Mouse (Mus musculus) liver, embryonic 11.5 days (tissue): ENCODE data around the gene Rint1. TPM values are rescaled to one million over a fixed set of nuclear protein-coding genes. Genes with fewer than 3 reads are reported as not detected.

Experiments
- ATAC-seq: fragments of 200-750 bp; cut with Nextera tagmentation; replicated peaks from 2 replicates; pipeline ENCODE4 v1.8.0; 2017; ENCODE audit warnings: moderate number of reproducible peaks, mild to moderate bottlenecking, moderate TSS enrichment, moderate library complexity; ENCODE audit not compliant: low FRiP score
- DNase-seq: peaks from one replicate; pipeline ENCODE4 v3.0.0-alpha.2; 2017; ENCODE audit warnings: low spot score
- H3K27ac ChIP-seq: fragments of 300-500 bp; sonication (generic); 2 replicates; pipeline ENCODE4 v1.5.1; 2014; ENCODE audit warnings: mild to moderate bottlenecking, low read depth, low read length, control low read depth
- H3K27me3 ChIP-seq: fragments of 300-500 bp; sonication (generic); replicated peaks from 2 replicates; pipeline ENCODE4 v1.6.1; 2014; ENCODE audit warnings: low read length, mixed read lengths; ENCODE audit not compliant: control insufficient read depth, insufficient read depth
- H3K36me3 ChIP-seq: fragments of 300-500 bp; sonication (generic); 2 replicates; pipeline ENCODE4 v1.6.1; 2014; ENCODE audit warnings: mild to moderate bottlenecking, low read length, moderate library complexity, mixed read lengths; ENCODE audit not compliant: control insufficient read depth, insufficient read depth
- H3K4me1 ChIP-seq: fragments of 300-500 bp; sonication (generic); replicated peaks from 2 replicates; pipeline ENCODE4 v1.6.1; 2014; ENCODE audit warnings: low read length, mixed read lengths; ENCODE audit not compliant: control insufficient read depth, insufficient read depth
- H3K4me2 ChIP-seq: fragments of 300-500 bp; sonication (generic); 2 replicates; pipeline ENCODE4 v1.6.1; 2014; ENCODE audit warnings: mild to moderate bottlenecking, control low read depth, moderate library complexity
- H3K4me3 ChIP-seq: fragments of 300-500 bp; sonication (generic); 2 replicates; pipeline ENCODE4 v1.5.1; 2014; ENCODE audit warnings: low read depth, low read length, control low read depth
- H3K9ac ChIP-seq: fragments of 300-500 bp; sonication (generic); 2 replicates; pipeline ENCODE4 v1.6.1; 2014; ENCODE audit warnings: low read depth, low read length, control low read depth
- H3K9me3 ChIP-seq: fragments of 300-500 bp; sonication (generic); 2 replicates; pipeline ENCODE4 v1.6.1; 2016; ENCODE audit warnings: low read length, inconsistent platforms, mixed read lengths; ENCODE audit not compliant: control insufficient read depth
- WGBS: fragments of 180-500 bp; shearing (Covaris S2); extraction: QIAGEN DNeasy Blood & Tissue Kit; methylation state at CpG from one replicate; pipeline ENCODE4 v1.1.7; 2014; 5-methylcytosine and 5-hydroxymethylcytosine counted together
- polyA plus RNA-seq: library from polyadenylated mRNA; unstranded; fragments of >200 nt; fragmentation: Nextera tagmentation; extraction: Ambion mirVana; gene quantifications from 2 replicates; pipeline ENCODE4 v1.2.1, GENCODE M21; 2014

Gene Rint1
- polyA plus RNA-seq, 1 experiment from 2014 or later, result 41.1 TPM

GRCm38 (mm10) chr5:23771105-23771504 is 16.4 kb upstream of the Rint1 start:
- peak overlapping the region; percentile 25 for H3K4me2 ChIP-seq
- no peak overlapping the region for H3K4me3 ChIP-seq
- DNase-seq (no peak), ATAC-seq (peak; percentile 96)
- H3K27ac ChIP-seq, result peak overlapping the region; percentile 62; the same call in 1 of the 2 replicates
- peaks cover 30% of the 10 kb centered on the region; the same call in 1 of the 2 replicates for H3K36me3 ChIP-seq
- peaks cover 3% of the 10 kb centered on the region; the same call in 1 of the 2 replicates for H3K4me1 ChIP-seq
- H3K9me3 ChIP-seq, result no peaks in the 10 kb centered on the region
- H3K27me3 ChIP-seq, result no peaks in the 10 kb centered on the region
- H3K9ac ChIP-seq, result no peak overlapping the region
- 42% methylated on average over 8 of the region's 8 CpGs for WGBS

GRCm38 (mm10) chr5:23774186-23774585 is 13.3 kb upstream of the Rint1 start:
- Histone ChIP-seq H3K9me3 (no peaks in the 10 kb centered on the region), H3K4me1 (peaks cover 3% of the 10 kb centered on the region; the same call in 1 of the 2 replicates), H3K27ac (no peak overlapping the region), H3K9ac (no peak overlapping the region), H3K27me3 (no peaks in the 10 kb centered on the region), H3K36me3 (peaks cover 24% of the 10 kb centered on the region; the same call in 1 of the 2 replicates), H3K4me3 (no peak overlapping the region), H3K4me2 (no peak overlapping the region)
- ATAC-seq (no peak), DNase-seq (no peak)
- 76% methylated on average over 6 of the region's 6 CpGs for WGBS

GRCm38 (mm10) chr5:23780516-23780915 is 7.0 kb upstream of the Rint1 start:
- H3K4me3 ChIP-seq, result no peak overlapping the region
- WGBS, result 75% methylated on average over 4 of the region's 4 CpGs
- H3K36me3 ChIP-seq, result peaks cover 5% of the 10 kb centered on the region; the same call in 1 of the 2 replicates
- no peaks in the 10 kb centered on the region for H3K27me3 ChIP-seq
- no peak overlapping the region for H3K9ac ChIP-seq
- H3K4me2 ChIP-seq, result no peak overlapping the region
- no peak for DNase-seq
- no peaks in the 10 kb centered on the region for H3K9me3 ChIP-seq
- no peak for ATAC-seq
- H3K4me1 ChIP-seq, result peaks cover 9% of the 10 kb centered on the region
- H3K27ac ChIP-seq, result no peak overlapping the region

GRCm38 (mm10) chr5:23781172-23781571 is 6.3 kb upstream of the Rint1 start:
- H3K9ac ChIP-seq, result peak overlapping the region; percentile 26
- no peak overlapping the region for H3K27ac ChIP-seq
- no peaks in the 10 kb centered on the region for H3K9me3 ChIP-seq
- no peaks in the 10 kb centered on the region for H3K27me3 ChIP-seq
- peaks cover 3% of the 10 kb centered on the region; the same call in 1 of the 2 replicates for H3K36me3 ChIP-seq
- H3K4me2 ChIP-seq, result peak overlapping the region; percentile 85
- 66% methylated on average over 4 of the region's 4 CpGs for WGBS
- H3K4me1 ChIP-seq, result peaks cover 9% of the 10 kb centered on the region
- no peak for ATAC-seq
- no peak for DNase-seq
- peak overlapping the region; percentile 22 for H3K4me3 ChIP-seq

- H3K27ac ChIP-seq, result no peak overlapping the region
- peak overlapping the region; percentile 82 for H3K4me3 ChIP-seq
Measured at GRCm38 (mm10) chr5:23782051-23782810, 5.3 kb upstream of the Rint1 start.

GRCm38 (mm10) chr5:23782931-23783877 is 4.3 kb upstream of the Rint1 start, which contains the start of gene Pus7:
Gene Pus7 (minus strand): TSS chr5:23783711.
- Histone ChIP-seq H3K36me3 (no peaks in the 10 kb centered on the region), H3K9ac (peak within 1 kb of the TSS; percentile 96), H3K27ac (peak within 1 kb of the TSS; percentile 59), H3K4me2 (peak within 1 kb of the TSS; percentile 85), H3K4me3 (peak within 1 kb of the TSS; percentile 82), H3K27me3 (no peaks in the 10 kb centered on the region), H3K4me1 (peaks cover 9% of the 10 kb centered on the region), H3K9me3 (no peaks in the 10 kb centered on the region)
- DNase-seq (peak; percentile 85), ATAC-seq (peak; percentile 90)
- under 1% methylated on average over 75 of the region's 86 CpGs for WGBS

More at GRCm38 (mm10) chr5:23782051-23782810, 5.3 kb upstream of the Rint1 start:
- DNase-seq (no peak), ATAC-seq (no peak)
- Histone ChIP-seq H3K27me3 (no peaks in the 10 kb centered on the region), H3K4me1 (peaks cover 9% of the 10 kb centered on the region), H3K36me3 (no peaks in the 10 kb centered on the region; the same call in 1 of the 2 replicates), H3K9ac (peak overlapping the region; percentile 96), H3K9me3 (no peaks in the 10 kb centered on the region), H3K4me2 (peak overlapping the region; percentile 85)
- 32% methylated on average over 8 of the region's 8 CpGs for WGBS

GRCm38 (mm10) chr5:23788390-23788830 is 899 bp downstream of the Rint1 start:
- peak overlapping the region; percentile 79 for H3K4me2 ChIP-seq
- H3K27ac ChIP-seq, result peak overlapping the region; percentile 65
- H3K36me3 ChIP-seq, result 0 out of 2 replicates have a peak, but pooled peaks cover 2% of the 10 kb centered on the region
- no peak for ATAC-seq
- WGBS, result 24% methylated on average over 3 of the region's 3 CpGs
- DNase-seq, result no peak
- H3K4me1 ChIP-seq, result peaks cover 3% of the 10 kb centered on the region; the same call in 1 of the 2 replicates
- peak overlapping the region; percentile 97 for H3K9ac ChIP-seq
- H3K9me3 ChIP-seq, result no peaks in the 10 kb centered on the region
- no peaks in the 10 kb centered on the region for H3K27me3 ChIP-seq
- H3K4me3 ChIP-seq, result peak overlapping the region; percentile 95

GRCm38 (mm10) chr5:23789078-23789612 is 1.6 kb downstream of the Rint1 start:
- Histone ChIP-seq H3K27me3 (no peaks in the 10 kb centered on the region), H3K9ac (peak overlapping the region; percentile 97; the same call in 1 of the 2 replicates), H3K36me3 (0 out of 2 replicates have a peak, but pooled peaks cover 3% of the 10 kb centered on the region), H3K4me3 (peak overlapping the region; percentile 95), H3K4me1 (peaks cover 3% of the 10 kb centered on the region; the same call in 1 of the 2 replicates), H3K27ac (peak overlapping the region; percentile 65), H3K9me3 (no peaks in the 10 kb centered on the region), H3K4me2 (peak overlapping the region; percentile 79)
- ATAC-seq (peak; percentile 58), DNase-seq (no peak)
- WGBS, result 60% methylated on average over 4 of the region's 4 CpGs
